Mouse (Mus musculus): ENCODE measurements around the gene Tmem54.

Tmem54 gene

GRCm38 (mm10) chr4:129116703-129117102, 11.4 kb downstream of the Tmem54 start:
- TF ChIP-seq GATA4 (IDR thresholded peaks at IDR 0.05; ENCODE audit: insufficient replicate concordance, low read length) = no peak

- TF ChIP-seq GATA4 (IDR thresholded peaks at IDR 0.05; ENCODE audit: insufficient replicate concordance, low read length) = no peak
Observed at GRCm38 (mm10) chr4:129117720-129118510, 12.6 kb downstream of the Tmem54 start.

DNA sequence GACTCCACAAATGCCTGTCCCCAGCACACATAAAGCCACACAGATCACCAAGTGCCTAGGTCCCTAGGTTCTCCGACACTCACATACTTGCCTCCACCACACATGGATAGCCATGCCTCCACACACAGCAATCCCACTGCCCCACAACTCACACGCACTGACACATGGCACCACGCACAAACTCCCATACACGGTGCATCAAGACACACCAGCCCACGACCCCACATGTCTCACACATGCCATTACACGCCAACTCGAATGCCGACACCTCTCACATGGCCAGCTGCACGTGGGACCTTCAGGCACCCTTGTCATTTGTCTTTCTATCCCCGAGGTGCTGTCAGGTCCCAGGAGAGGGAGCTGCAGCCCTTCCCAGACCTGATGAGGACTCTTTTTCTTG, 14.4 kb downstream of the Tmem54 start:
- no peak for TF ChIP-seq GATA4 (IDR thresholded peaks at IDR 0.05; ENCODE audit: insufficient replicate concordance, low read length)

DNA sequence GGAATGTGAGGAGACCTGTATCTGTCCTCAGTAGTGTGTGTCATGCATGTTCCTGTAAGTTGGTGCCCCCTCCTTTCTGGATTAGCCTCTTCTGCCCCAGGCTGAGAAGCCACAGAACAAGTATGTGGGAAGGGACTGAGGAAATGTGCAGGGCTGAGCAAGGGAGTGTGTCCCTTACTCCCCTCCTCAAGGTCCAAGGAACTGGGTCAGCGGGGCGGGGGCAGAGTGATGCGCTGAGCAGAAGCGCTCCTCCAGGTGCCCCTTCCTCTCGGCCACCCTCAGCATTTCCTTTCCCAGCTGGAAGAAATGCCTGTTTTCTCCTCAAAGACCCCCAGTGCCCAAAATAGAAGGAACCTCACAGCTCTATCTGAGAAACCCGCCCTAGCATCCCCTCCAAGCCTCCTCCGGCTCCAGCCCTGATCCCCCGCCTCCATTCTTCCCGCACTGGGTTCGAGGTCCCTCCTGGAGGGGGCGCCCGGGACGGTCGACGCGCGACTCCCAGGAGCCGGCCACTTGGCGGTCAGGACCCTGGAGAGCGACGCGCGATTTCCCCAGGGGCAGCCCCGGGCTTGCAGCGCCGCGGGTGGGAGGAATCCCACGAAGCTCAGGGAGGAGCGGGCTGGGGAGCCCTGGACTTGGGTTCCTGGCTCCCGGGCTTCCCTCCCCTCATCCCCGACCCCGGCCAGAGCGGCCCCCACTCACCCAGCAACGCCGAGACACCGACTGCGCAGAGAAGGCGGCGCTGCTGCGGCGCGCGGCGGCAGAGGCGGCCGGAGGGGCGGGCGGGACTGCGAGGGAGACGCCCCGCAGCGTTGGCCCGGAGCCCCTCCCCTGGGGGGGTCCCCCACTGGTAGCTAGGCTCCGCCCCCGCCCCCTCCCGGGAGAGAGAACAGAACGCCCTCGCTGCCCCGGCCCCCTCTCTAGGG, 15.4 kb downstream of the Tmem54 start:
- no peak for TF ChIP-seq GATA4 (IDR thresholded peaks at IDR 0.05; ENCODE audit: insufficient replicate concordance, low read length)

GRCm38 (mm10) chr4:129121569-129122086, 16.3 kb downstream of the Tmem54 start, which contains the start of gene Hpca:
TSS of gene Hpca (minus strand) at chr4:129122036.
- TF ChIP-seq GATA4 (IDR thresholded peaks at IDR 0.05; ENCODE audit: insufficient replicate concordance, low read length) = no peak

DNA sequence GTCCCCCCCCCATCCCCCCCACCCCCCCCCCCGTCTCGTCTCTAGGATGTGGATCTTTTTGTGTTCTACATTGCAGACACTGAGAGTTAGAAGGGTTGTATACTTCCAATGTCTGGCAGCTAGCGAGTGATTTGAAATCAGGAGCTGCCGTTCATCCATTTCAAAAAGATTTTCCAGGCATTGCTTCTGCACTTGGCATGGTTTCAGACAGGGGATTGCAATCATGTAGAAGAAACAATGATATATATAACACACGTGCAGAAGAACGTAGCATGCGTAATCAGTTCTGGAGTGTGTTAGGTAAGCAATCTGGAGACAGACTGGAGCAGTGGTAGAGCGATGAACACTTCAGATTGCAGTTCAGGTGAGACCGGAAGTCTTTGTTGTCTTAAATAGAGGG, 16.8 kb downstream of the Tmem54 start:
- no peak for TF ChIP-seq GATA4 (IDR thresholded peaks at IDR 0.05; ENCODE audit: insufficient replicate concordance, low read length)

- no peak for TF ChIP-seq GATA4 (IDR thresholded peaks at IDR 0.05; ENCODE audit: insufficient replicate concordance, low read length)
Observed at GRCm38 (mm10) chr4:129122719-129123118, 17.4 kb downstream of the Tmem54 start.

- TF ChIP-seq GATA4 (IDR thresholded peaks at IDR 0.05; ENCODE audit: insufficient replicate concordance, low read length) = no peak
Observed at GRCm38 (mm10) chr4:129124652-129125146, 19.4 kb downstream of the Tmem54 start.

DNA sequence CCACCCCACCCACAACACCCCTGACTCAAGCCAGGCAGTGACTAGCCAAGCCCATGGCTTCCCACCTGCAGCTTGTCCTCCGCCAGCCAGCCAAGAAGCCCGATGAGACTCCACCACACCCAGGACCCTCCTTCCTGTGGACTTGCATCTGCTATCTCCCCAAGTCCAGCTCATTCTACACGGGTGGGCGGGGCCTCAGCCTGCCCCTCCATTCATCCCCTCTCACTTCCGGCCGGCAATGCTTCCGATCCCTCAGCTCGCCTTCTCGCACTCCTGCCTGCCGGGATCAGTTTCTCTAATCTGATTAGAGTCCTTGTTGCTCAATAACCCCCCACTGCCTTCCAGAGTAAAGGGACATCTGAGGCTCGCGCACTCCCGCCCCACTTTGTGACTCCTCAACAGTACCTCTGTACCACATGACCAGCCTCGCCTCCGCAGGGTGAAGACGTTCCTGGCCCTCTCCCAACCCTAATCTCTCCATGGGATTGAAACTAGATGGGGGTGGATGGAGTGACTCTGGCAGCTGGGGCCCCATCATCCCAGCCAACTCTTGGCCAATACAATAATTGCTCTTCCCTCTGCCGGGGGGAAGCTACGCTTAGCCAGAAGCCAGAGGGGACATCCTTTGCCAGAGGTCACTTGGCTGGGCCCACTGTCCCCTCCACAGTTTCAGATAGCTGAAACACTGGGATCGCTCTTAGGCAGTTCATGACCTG, 20.5 kb downstream of the Tmem54 start:
- TF ChIP-seq GATA4 (IDR thresholded peaks at IDR 0.05; ENCODE audit: insufficient replicate concordance, low read length) = peak; percentile 8; the same call in 1 of the 2 replicates

DNA sequence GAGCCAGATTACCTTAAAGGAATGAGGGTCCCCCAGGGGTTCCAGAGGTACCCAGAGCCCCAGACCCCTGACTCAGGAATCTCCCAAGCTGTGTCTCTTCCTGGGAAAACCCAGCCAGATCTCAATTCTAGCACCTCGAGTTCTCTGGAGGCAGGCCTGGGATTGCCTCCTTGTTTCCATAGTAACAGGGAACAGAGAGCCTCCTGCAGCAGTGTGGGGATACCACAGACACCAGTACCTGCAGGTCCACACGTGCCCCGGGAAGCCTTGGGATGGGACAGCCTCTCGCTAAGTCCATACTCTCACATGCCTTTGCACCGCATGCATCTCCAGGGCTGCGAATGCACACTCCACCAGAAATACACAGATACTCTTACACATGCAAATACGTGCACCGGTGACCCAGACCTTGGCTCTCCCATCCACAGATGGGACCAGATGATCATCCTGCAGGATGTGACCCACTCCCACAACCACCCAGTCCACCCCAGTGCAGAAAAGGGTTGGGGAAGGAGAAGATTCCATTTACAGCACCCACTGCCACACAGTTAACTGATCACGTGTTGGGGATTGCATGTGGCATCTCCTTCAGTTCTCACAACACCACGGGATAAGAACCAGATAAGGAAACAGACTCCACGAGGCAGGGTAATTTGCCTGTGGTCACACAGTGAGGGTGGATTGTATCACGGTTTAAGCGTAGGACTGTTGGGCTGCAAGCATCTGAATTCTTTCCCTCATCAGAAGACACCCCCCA, 23.4 kb downstream of the Tmem54 start:
- TF ChIP-seq GATA4 (IDR thresholded peaks at IDR 0.05; ENCODE audit: insufficient replicate concordance, low read length) = no peak

DNA sequence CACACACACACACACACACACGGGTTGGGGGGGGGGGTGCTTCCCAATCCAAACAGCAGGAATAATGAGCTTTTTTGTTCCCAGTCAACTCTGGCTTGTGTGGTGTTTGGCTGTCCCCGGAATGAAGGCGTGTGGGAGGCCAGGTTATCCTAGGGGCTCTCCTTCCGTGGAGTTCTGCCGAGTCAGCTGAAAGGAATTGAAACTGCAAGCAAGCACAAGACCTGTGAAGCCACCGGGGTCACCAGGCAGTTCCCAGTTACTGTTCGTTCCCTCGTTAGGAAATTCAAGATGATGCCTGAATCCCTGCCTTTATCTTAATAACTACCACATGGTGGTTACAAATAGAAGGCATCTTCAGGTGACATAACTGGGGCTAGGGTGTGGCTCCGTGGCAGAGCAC, 24.0 kb downstream of the Tmem54 start:
- no peak for TF ChIP-seq GATA4 (IDR thresholded peaks at IDR 0.05; ENCODE audit: insufficient replicate concordance, low read length)

GRCm38 (mm10) chr4:129130149-129130548, 24.8 kb downstream of the Tmem54 start:
- no peak for TF ChIP-seq GATA4 (IDR thresholded peaks at IDR 0.05; ENCODE audit: insufficient replicate concordance, low read length)

DNA sequence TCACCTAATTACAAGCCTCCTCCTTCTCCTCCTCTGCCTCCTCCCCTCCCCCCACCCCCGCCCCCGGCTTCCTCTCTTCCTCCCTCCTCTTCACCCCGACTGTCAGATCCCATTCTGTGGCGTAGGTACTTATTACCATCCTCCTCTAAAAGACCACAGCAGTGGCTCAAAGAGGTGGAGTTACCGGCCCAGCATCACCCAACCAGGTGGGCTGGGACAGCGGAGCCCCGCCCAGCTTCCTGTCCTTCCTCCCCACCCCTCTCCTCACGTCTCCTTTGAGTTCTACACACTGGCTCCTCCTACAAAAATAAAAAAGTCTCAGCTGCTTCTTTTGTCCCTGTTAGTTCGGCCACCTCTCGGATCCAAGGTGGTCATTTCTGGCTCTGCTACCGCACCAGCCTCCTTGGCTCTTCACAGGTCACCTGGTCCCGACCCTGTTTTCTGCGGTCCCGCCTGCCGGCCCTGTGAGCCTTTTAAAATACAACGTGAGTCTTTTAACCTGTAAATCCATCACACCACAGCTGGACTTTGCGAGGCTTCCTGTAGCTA, 25.5 kb downstream of the Tmem54 start:
- TF ChIP-seq GATA4 (IDR thresholded peaks at IDR 0.05; ENCODE audit: insufficient replicate concordance, low read length) = no peak
